Mouse (Mus musculus) neural tube, embryonic 13.5 days (tissue): ENCODE data around the gene Pld3. TPM values are rescaled to one million over a fixed set of nuclear protein-coding genes. Genes with fewer than 3 reads are reported as not detected.

Source experiments
- ATAC-seq: fragments of 200-750 bp; cut with Nextera tagmentation; 2 replicates; pipeline ENCODE4 v1.8.0; 2017; ENCODE audit warnings: low read depth, mild to moderate bottlenecking, moderate TSS enrichment, moderate library complexity
- H3K27ac ChIP-seq: fragments of 300-500 bp; sonication (generic); replicated peaks from 2 replicates; pipeline ENCODE4 v1.5.1; 2015; ENCODE audit warnings: moderate library complexity, mild to moderate bottlenecking, inconsistent platforms
- H3K27me3 ChIP-seq: fragments of 300-500 bp; sonication (generic); 2 replicates; pipeline ENCODE4 v1.6.1; 2015; ENCODE audit warnings: mild to moderate bottlenecking, inconsistent platforms
- H3K36me3 ChIP-seq: fragments of 300-500 bp; sonication (generic); 2 replicates; pipeline ENCODE4 v1.6.1; 2015; ENCODE audit warnings: mild to moderate bottlenecking, inconsistent platforms
- H3K4me1 ChIP-seq: fragments of 300-500 bp; sonication (generic); replicated peaks from 2 replicates; pipeline ENCODE4 v1.6.1; 2015; ENCODE audit warnings: inconsistent platforms
- H3K4me2 ChIP-seq: fragments of 300-500 bp; sonication (generic); 2 replicates; pipeline ENCODE4 v1.6.1; 2015; ENCODE audit warnings: inconsistent platforms, mild to moderate bottlenecking, moderate library complexity
- H3K4me3 ChIP-seq: fragments of 300-500 bp; sonication (generic); 2 replicates; pipeline ENCODE4 v1.5.1; 2015; ENCODE audit warnings: mild to moderate bottlenecking, inconsistent platforms
- H3K9ac ChIP-seq: fragments of 300-500 bp; sonication (generic); 2 replicates; pipeline ENCODE4 v1.6.1; 2015; ENCODE audit warnings: moderate library complexity, mild to moderate bottlenecking, inconsistent platforms
- H3K9me3 ChIP-seq: fragments of 300-500 bp; sonication (generic); 2 replicates; pipeline ENCODE4 v1.6.1; 2016; ENCODE audit warnings: inconsistent platforms
- WGBS: fragments of 180-500 bp; shearing (Covaris S2); methylation state at CpG from one replicate; pipeline ENCODE4 v1.1.7; 2015; 5-methylcytosine and 5-hydroxymethylcytosine counted together
- polyA plus RNA-seq: library from polyadenylated mRNA; unstranded; fragments of >200 nt; fragmentation: Nextera tagmentation; extraction: Ambion mirVana; gene quantifications from 2 replicates; pipeline ENCODE4 v1.2.1, GENCODE M21; 2015

Gene Pld3
- polyA plus RNA-seq, 1 experiment from 2014 or later, result 128 TPM

- no peak overlapping the region for H3K4me2 ChIP-seq
- H3K4me1 ChIP-seq, result no peaks in the 10 kb centered on the region
- no peaks in the 10 kb centered on the region for H3K27me3 ChIP-seq
- WGBS, result 85% methylated on average over 2 of the region's 2 CpGs
- no peak overlapping the region for H3K9ac ChIP-seq
- no peaks in the 10 kb centered on the region for H3K9me3 ChIP-seq
- peaks cover 94% of the 10 kb centered on the region for H3K36me3 ChIP-seq
- H3K4me3 ChIP-seq, result no peak overlapping the region
- no peak overlapping the region for H3K27ac ChIP-seq
- no peak for ATAC-seq
These were observed 17.6 kb downstream of the Pld3 start for GRCm38 (mm10) chr7:27535386-27535785.

- no peak for ATAC-seq
- 91% methylated on average over 9 of the region's 9 CpGs for WGBS
- Histone ChIP-seq H3K27me3 (no peaks in the 10 kb centered on the region), H3K9me3 (no peaks in the 10 kb centered on the region), H3K4me3 (no peak overlapping the region), H3K27ac (no peak overlapping the region), H3K36me3 (peaks cover 86% of the 10 kb centered on the region), H3K4me2 (no peak overlapping the region), H3K4me1 (no peaks in the 10 kb centered on the region), H3K9ac (no peak overlapping the region)
These were observed 20.5 kb downstream of the Pld3 start for GRCm38 (mm10) chr7:27532480-27533050.

DNA sequence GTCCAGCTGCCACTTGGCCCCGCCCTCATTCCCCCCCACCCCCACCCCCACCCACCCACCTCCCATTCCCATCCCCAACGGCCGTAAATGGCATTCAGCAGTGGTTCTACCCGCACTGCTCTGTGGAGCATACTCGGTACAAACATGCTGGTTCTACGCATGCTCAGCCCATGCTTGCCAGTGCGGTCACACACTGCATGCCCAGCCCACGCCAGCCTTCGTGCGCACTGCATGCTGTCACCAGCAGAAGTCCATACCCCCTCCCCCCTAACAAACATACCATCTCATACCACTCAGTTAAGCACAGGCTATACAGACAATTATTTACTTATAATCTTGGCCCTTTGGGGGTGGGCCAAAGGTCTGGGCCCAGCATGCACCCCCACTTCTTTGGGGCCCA is 21.3 kb downstream of the Pld3 start:
- Histone ChIP-seq H3K36me3 (peaks cover 78% of the 10 kb centered on the region), H3K4me2 (no peak overlapping the region), H3K9me3 (no peaks in the 10 kb centered on the region), H3K4me1 (no peaks in the 10 kb centered on the region), H3K27ac (no peak overlapping the region), H3K4me3 (no peak overlapping the region), H3K9ac (no peak overlapping the region), H3K27me3 (no peaks in the 10 kb centered on the region)
- ATAC-seq, result no peak
- WGBS, result 85% methylated on average over 10 of the region's 10 CpGs

GRCm38 (mm10) chr7:27530937-27531336 is 22.1 kb downstream of the Pld3 start:
- H3K9ac ChIP-seq, result no peak overlapping the region
- 71% methylated on average over 3 of the region's 3 CpGs for whole genome bisulfite sequencing
- H3K9me3 ChIP-seq, result no peaks in the 10 kb centered on the region
- H3K36me3 ChIP-seq, result peaks cover 70% of the 10 kb centered on the region
- H3K27me3 ChIP-seq, result no peaks in the 10 kb centered on the region
- H3K4me1 ChIP-seq, result no peaks in the 10 kb centered on the region
- ATAC-seq, result no peak
- H3K27ac ChIP-seq, result no peak overlapping the region
- no peak overlapping the region for H3K4me3 ChIP-seq
- H3K4me2 ChIP-seq, result no peak overlapping the region

DNA sequence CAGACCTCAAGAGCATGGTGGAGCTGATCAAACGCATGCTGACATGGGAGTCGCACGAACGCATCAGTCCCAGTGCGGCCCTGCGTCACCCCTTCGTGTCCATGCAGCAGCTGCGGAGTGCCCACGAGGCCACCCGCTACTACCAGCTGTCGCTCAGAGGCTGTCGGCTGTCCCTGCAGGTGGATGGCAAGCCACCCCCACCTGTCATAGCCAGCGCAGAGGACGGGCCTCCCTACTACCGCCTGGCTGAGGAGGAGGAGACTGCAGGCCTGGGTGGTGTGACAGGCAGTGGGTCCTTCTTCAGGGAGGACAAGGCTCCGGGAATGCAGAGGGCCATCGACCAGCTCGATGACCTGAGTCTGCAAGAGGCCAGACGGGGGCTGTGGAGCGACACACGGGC is 23.9 kb downstream of the Pld3 start:
- H3K9ac ChIP-seq, result no peak overlapping the region
- H3K4me2 ChIP-seq, result no peak overlapping the region
- 83% methylated on average over 21 of the region's 21 CpGs for WGBS
- no peaks in the 10 kb centered on the region for H3K27me3 ChIP-seq
- no peak overlapping the region for H3K4me3 ChIP-seq
- H3K4me1 ChIP-seq, result no peaks in the 10 kb centered on the region
- H3K9me3 ChIP-seq, result no peaks in the 10 kb centered on the region
- H3K36me3 ChIP-seq, result peaks cover 53% of the 10 kb centered on the region
- no peak overlapping the region for H3K27ac ChIP-seq
- no peak for ATAC-seq

DNA sequence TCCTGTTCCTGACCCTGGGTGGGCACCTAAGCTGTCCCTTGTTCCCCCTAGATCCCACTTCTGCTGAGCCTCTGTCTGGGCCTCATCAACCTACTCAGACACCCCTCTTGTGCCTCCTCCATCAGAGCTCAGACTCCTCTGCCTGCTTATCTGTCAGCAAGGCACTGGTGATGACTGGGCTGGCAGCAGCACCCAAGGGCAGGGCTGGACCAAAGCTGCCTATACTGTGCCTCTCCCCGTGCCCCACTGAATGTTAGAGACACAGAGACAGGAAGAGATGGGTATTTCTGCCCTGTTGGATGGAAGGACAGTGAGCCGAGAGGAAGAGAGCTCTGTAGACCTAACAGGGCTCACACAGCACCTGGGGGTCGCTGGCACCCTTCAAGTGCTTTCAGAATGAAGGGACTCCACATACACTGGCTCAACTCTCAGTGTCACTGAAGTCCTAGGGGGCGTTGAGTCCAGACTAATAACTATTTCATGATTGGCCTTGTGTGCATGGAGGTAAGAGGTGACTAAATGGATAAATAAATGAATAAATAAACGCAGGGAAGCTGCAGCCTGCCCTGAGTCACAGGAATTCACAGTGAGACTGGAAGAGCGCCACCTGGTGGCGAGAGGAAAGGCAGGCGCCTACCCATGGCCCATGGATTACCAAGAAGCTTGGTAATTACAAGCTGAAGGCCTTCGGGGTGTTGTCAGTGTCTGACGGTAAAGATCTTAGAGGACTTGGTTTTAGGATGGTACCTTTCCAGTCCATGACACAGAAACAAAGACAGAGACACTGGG is 26.8 kb downstream of the Pld3 start:
- Histone ChIP-seq H3K4me1 (no peaks in the 10 kb centered on the region), H3K9ac (no peak overlapping the region), H3K9me3 (no peaks in the 10 kb centered on the region), H3K27ac (no peak overlapping the region), H3K4me2 (no peak overlapping the region), H3K4me3 (no peak overlapping the region), H3K36me3 (peaks cover 28% of the 10 kb centered on the region), H3K27me3 (no peaks in the 10 kb centered on the region)
- 27% methylated on average over 10 of the region's 10 CpGs for WGBS
- ATAC-seq, result peak; percentile 75

DNA sequence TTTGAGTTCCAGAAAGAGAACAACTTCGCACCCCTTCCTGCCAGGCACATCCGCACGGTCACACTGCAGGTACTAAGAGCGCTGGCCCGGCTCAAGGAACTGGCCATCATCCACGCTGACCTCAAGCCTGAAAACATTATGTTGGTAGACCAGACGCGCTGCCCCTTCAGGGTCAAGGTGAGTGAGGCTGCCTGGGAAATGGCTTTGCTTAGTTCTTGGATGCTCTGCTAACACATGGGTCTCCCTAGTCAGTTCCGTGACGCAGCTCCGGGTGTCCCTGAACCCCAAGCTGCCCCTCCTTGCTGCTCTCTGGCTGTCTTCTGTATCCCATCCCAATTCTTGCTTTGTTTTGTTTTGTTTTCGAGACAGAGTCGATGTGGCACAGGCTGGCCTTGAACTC is 29.2 kb downstream of the Pld3 start:
- 94% methylated on average over 13 of the region's 13 CpGs for WGBS
- no peak overlapping the region for H3K9ac ChIP-seq
- ATAC-seq, result no peak

DNA sequence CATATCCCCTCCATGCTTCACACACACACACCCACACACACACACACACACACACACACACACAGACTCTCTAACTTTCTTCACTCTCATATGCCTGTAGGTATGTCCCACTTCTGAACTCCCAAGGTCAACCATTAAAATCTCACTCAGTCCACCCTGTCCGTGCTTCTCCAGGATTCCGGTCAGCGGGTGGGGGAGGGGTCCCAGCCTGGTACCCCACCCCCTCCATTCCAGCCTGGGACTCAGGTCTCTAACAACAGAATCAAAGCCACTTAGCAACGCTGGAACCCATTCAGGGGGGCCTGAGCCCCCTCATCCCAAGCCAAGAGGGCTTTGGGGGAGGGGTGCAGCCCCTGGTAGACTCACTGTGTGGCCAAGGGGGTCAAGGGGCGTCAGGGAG is 30.1 kb downstream of the Pld3 start, which contains the start of gene Hipk4:
Gene Hipk4 (plus strand): TSS at position 301 of the 400 bp plus-strand sequence.
- H3K4me3 ChIP-seq, result no peak within 1 kb of the TSS
- H3K9ac ChIP-seq, result no peak within 1 kb of the TSS
- H3K4me2 ChIP-seq, result no peak within 1 kb of the TSS
- no peaks in the 10 kb centered on the region for H3K4me1 ChIP-seq
- H3K27me3 ChIP-seq, result no peaks in the 10 kb centered on the region
- WGBS, result 63% methylated on average over 5 of the region's 5 CpGs
- no peak within 1 kb of the TSS for H3K27ac ChIP-seq
- H3K9me3 ChIP-seq, result no peaks in the 10 kb centered on the region
- ATAC-seq, result no peak
- H3K36me3 ChIP-seq, result no peaks in the 10 kb centered on the region; the same call in 1 of the 2 replicates

More for the DNA sequence above, 29.2 kb downstream of the Pld3 start:
- H3K27me3 ChIP-seq, result no peaks in the 10 kb centered on the region
- peaks cover 5% of the 10 kb centered on the region; the same call in 1 of the 2 replicates for H3K36me3 ChIP-seq
- H3K4me2 ChIP-seq, result no peak overlapping the region
- no peaks in the 10 kb centered on the region for H3K9me3 ChIP-seq
- no peak overlapping the region for H3K4me3 ChIP-seq
- H3K27ac ChIP-seq, result no peak overlapping the region
- H3K4me1 ChIP-seq, result no peaks in the 10 kb centered on the region

DNA sequence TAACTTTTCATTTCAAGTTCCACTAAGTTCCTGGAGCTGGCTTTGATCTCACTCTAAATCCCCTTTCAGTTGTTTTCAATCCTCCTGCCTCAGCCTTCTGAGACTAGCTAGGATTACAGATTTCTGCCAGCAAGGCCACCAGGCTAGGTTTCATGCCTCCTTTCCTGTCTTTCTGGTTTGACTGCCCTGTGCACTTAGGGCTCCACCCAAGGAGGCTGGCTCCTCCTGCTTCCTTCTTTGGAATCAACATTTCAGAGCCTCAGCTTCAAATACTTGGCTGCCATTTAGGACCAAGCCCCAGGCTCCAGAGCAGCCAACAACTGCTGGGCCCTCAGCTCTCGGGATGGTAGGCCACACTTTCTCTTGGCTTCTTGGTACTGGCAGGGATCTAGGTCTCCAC is 32.4 kb downstream of the Pld3 start:
- H3K27me3 ChIP-seq, result no peaks in the 10 kb centered on the region
- ATAC-seq, result no peak
- no peaks in the 10 kb centered on the region for H3K9me3 ChIP-seq
- H3K4me3 ChIP-seq, result no peak overlapping the region
- no peak overlapping the region for H3K27ac ChIP-seq
- WGBS, result 94% methylated on average over 1 of the region's 1 CpGs
- no peak overlapping the region for H3K9ac ChIP-seq
- no peak overlapping the region for H3K4me2 ChIP-seq
- H3K36me3 ChIP-seq, result no peaks in the 10 kb centered on the region; the same call in 1 of the 2 replicates
- no peaks in the 10 kb centered on the region for H3K4me1 ChIP-seq

- Histone ChIP-seq H3K4me3 (no peak overlapping the region), H3K4me1 (no peaks in the 10 kb centered on the region), H3K27me3 (no peaks in the 10 kb centered on the region), H3K4me2 (no peak overlapping the region), H3K9me3 (no peaks in the 10 kb centered on the region), H3K36me3 (no peaks in the 10 kb centered on the region; the same call in 1 of the 2 replicates), H3K27ac (no peak overlapping the region), H3K9ac (no peak overlapping the region)
- ATAC-seq, result no peak
These were observed 32.9 kb downstream of the Pld3 start for GRCm38 (mm10) chr7:27520104-27520503.

DNA sequence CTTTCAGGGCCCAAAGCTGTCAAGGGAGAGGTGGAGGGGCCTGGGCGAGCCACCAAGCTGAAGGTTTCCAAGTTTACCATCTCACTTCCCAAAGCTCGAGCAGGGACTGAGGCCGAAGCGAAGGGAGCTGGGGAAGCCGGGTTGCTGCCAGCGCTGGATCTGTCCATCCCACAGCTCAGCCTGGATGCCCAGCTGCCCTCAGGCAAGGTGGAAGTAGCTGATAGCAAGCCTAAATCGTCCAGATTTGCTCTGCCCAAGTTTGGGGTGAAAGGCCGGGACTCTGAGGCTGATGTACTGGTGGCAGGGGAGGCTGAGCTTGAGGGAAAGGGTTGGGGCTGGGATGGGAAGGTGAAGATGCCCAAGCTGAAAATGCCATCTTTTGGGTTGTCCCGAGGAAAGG is 34.7 kb downstream of the Pld3 start:
- Histone ChIP-seq H3K27me3 (no peaks in the 10 kb centered on the region), H3K9me3 (no peaks in the 10 kb centered on the region), H3K27ac (no peak overlapping the region), H3K4me3 (no peak overlapping the region), H3K9ac (no peak overlapping the region), H3K36me3 (no peaks in the 10 kb centered on the region; the same call in 1 of the 2 replicates), H3K4me1 (no peaks in the 10 kb centered on the region), H3K4me2 (no peak overlapping the region)
- no peak for ATAC-seq
- 86% methylated on average over 9 of the region's 9 CpGs for WGBS

DNA sequence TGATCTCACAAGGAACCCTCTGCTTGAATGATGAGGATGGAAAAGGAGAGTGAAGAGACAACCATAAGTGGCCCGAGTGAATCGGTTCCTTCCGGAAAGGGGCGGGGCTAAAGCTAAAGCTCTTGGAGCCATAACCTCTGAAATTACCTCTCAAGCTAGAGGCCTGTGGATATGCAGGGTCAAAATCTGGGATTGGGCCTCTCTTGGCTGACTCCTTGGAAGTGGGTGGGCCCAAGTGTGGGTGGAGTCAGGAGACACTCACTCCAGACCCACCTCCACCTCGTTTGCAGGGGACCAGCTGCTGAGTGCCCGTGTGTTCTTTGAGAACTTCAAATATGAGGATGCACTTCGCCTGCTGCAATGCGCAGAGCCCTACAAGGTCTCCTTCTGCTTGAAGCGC is 38.1 kb downstream of the Pld3 start:
- WGBS, result 77% methylated on average over 9 of the region's 9 CpGs
- Histone ChIP-seq H3K4me3 (no peak overlapping the region), H3K9ac (no peak overlapping the region), H3K27ac (no peak overlapping the region), H3K36me3 (no peaks in the 10 kb centered on the region; the same call in 1 of the 2 replicates), H3K9me3 (no peaks in the 10 kb centered on the region), H3K4me1 (no peaks in the 10 kb centered on the region), H3K4me2 (no peak overlapping the region), H3K27me3 (no peaks in the 10 kb centered on the region)
- ATAC-seq, result no peak
